Mouse (Mus musculus) ES-E14 (cell line): Measurements from ENCODE around the gene Socs2.

ENCODE experiments used
- HCFC1 ChIP-seq: IDR thresholded peaks from 2 replicates; pipeline ENCODE4 v1.6.1; 2012; ENCODE audit warnings: low read length, inconsistent platforms, borderline replicate concordance; ENCODE audit not compliant: insufficient read depth
- ZC3H11A ChIP-seq: IDR thresholded peaks from 2 replicates; pipeline ENCODE4 v1.6.1; 2012; ENCODE audit warnings: low read depth, mild to moderate bottlenecking, inconsistent platforms, low read length, borderline replicate concordance

- no peak for TF ChIP-seq ZC3H11A
- no peak for TF ChIP-seq HCFC1
Measured at GRCm38 (mm10) chr10:95396356-95396755, 20.6 kb downstream of the Socs2 start.
